Mouse (Mus musculus): Measurements from ENCODE around the gene Hist1h3e.

DNA sequence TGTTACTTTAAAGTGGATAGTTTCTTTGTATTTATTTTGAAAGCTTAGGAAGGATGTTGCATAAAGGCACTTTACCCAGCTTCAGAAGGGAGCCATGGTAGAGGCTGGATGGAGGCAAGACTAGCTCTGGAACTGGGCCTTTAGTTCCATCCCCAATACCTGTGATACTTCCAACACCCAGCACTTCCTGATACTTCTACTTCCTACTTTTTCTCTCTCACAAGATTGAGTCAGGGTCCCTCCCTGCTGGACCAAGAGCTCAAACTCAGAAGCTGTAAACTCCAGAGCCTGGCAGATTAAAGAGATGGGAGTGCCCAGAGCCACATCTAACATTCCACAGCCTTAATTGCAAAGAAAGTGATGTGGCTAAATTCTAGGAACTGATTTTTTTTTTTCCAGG is 22.2 kb upstream of the Hist1h3e start:
- TF ChIP-seq CTCF (conservative IDR thresholded peaks at IDR 0.05; ENCODE audit: insufficient read depth, insufficient read length, low read depth, low read length) (no peak), POLR2A (IDR thresholded peaks at IDR 0.05; ENCODE audit: low read depth, low read length) (no peak)

All from kidney, adult 2 months (tissue).